Mouse (Mus musculus): ENCODE measurements around the gene Tm7sf2. TPM values are rescaled to one million over a fixed set of nuclear protein-coding genes. Genes with fewer than 3 reads are reported as not detected.

Tm7sf2 gene
- polyA plus RNA-seq, 1 experiment from 2014 or later, result 49.1 TPM

DNA sequence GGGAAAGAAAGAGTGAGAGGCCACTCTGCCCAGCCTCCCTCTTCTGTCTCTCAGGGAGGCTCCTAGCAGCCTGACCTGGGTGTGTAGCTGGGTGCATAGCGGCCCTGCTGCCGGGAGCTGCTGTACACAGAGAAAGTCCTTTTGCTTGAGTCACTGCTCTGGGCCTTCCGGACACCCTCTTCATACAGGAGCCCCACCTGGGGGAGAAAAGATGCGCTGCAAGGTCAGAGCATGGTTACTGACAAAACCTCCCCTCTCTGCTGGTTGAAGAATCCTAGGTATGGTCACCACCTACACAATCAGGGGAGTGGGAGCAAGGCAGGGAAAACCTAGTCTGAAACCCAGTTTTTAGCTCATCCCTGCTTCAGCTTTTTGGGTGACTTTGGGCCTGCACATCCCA, 778 bp upstream of the Tm7sf2 start:
- H3K36me3 ChIP-seq (replicated peaks), result peaks cover 34% of the 10 kb centered on the region
- H3K4me2 ChIP-seq, result no peak overlapping the region
- peaks cover 40% of the 10 kb centered on the region for H3K4me1 ChIP-seq (replicated peaks)
- H3K27me3 ChIP-seq, result no peaks in the 10 kb centered on the region
- no peak overlapping the region for H3K9ac ChIP-seq
- no peaks in the 10 kb centered on the region for H3K9me3 ChIP-seq (replicated peaks)
- WGBS (ENCODE audit: insufficient replicate concordance), result 68% methylated on average over 4 of the region's 4 CpGs
- no peak overlapping the region for H3K4me3 ChIP-seq (replicated peaks)
- no peak for ATAC-seq (ENCODE audit: insufficient read depth)
- H3K27ac ChIP-seq (replicated peaks), result no peak overlapping the region

DNA sequence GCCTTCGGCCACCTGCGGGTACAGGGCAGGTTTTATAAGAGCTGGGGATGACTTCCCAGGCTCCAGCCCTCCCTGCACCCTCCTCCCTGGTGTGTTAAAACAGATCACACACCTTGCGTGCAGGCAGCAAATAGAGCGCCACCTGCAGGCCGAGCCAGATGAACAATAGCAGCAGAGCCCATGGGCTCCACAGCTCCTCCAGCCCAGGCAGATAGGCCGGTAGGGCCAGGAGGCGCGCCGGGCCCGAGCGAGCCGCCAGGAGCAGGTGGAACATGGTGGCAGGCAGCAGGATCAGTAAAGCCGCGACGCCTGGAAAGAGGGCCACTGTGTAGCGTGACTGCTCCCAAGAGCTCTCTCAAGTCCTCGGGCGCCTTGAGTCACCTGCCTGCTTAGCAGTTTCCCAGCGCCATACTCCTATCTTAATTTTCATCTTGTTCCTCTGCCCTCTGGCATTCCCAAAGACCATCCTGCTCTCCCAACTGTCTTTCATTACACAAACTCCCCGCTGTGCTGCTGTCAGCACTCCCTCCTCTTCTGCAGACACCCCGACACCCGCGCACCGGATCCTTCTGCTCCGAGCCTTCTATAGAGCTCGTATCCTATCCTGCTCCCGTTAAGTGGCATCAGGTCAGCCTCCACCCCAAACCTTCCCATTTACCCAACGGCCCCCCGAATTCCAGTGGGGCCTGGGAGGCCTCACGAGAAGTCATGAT, 1.0 kb downstream of the Tm7sf2 start:
- Histone ChIP-seq H3K9me3 (replicated peaks) (no peaks in the 10 kb centered on the region), H3K27me3 (no peaks in the 10 kb centered on the region), H3K4me1 (replicated peaks) (peaks cover 54% of the 10 kb centered on the region), H3K27ac (replicated peaks) (peak overlapping the region; percentile 82), H3K36me3 (replicated peaks) (peaks cover 29% of the 10 kb centered on the region), H3K4me2 (peak overlapping the region; percentile 98), H3K4me3 (replicated peaks) (peak overlapping the region; percentile 60), H3K9ac (peak overlapping the region; percentile 60)
- WGBS (ENCODE audit: insufficient replicate concordance), result under 1% methylated on average over 30 of the region's 30 CpGs
- peak; percentile 61 for ATAC-seq (ENCODE audit: insufficient read depth)

DNA sequence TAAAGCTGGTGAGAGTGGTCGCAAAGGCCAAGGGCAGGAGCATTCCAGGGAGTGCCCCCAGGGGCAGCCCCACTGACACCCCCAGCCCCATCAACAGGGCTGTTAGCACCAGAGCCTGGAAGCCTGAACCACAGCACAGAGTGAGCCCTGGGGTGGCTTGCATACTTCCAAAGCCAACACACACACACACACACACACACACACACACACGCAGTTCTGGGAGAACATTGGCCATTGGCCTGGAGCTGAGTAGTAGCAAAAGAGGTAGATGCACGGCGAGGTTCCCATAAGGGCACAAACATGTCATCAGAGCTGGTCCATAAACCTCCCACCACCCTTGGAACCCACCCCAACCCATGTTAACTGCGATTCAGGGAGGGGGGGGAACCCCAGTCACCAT, 1.6 kb downstream of the Tm7sf2 start:
- H3K27me3 ChIP-seq, result no peaks in the 10 kb centered on the region
- no peaks in the 10 kb centered on the region for H3K9me3 ChIP-seq (replicated peaks)
- no peak for ATAC-seq (ENCODE audit: insufficient read depth)
- H3K9ac ChIP-seq, result peak overlapping the region; percentile 60
- peaks cover 60% of the 10 kb centered on the region for H3K4me1 ChIP-seq (replicated peaks)
- H3K4me3 ChIP-seq (replicated peaks), result peak overlapping the region; percentile 60
- H3K4me2 ChIP-seq, result peak overlapping the region; percentile 98
- H3K27ac ChIP-seq (replicated peaks), result peak overlapping the region; percentile 82
- peaks cover 28% of the 10 kb centered on the region for H3K36me3 ChIP-seq (replicated peaks)
- WGBS (ENCODE audit: insufficient replicate concordance), result 38% methylated on average over 5 of the region's 5 CpGs

DNA sequence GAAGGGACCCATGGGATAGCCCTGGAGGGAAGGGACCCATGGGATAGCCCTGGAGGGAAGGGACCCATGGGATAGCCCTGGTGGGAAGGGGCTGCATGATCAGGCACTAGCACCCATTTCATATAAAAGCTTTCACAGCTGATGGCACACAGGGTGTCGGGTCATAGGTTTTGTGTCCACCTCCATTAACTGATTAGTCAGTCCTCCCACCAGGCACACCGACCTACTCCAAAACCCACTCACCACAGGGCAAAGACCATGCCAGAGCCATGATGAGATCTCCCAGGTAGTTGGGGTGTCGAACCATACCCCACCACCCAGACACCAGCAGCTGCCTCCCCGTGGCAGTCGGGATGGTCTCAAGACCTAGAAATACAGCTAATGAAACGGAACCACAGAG, 5.1 kb downstream of the Tm7sf2 start:
- no peak for ATAC-seq (ENCODE audit: insufficient read depth)
- H3K9me3 ChIP-seq (replicated peaks), result no peaks in the 10 kb centered on the region
- no peaks in the 10 kb centered on the region for H3K27me3 ChIP-seq
- peak overlapping the region; percentile 91 for H3K9ac ChIP-seq
- peak overlapping the region; percentile 98 for H3K27ac ChIP-seq (replicated peaks)
- 83% methylated on average over 6 of the region's 6 CpGs for WGBS (ENCODE audit: insufficient replicate concordance)
- H3K36me3 ChIP-seq (replicated peaks), result peaks cover 21% of the 10 kb centered on the region
- H3K4me3 ChIP-seq (replicated peaks), result peak overlapping the region; percentile 89; the same call in 1 of the 2 replicates
- H3K4me1 ChIP-seq (replicated peaks), result peaks cover 77% of the 10 kb centered on the region
- peak overlapping the region; percentile 100 for H3K4me2 ChIP-seq

DNA sequence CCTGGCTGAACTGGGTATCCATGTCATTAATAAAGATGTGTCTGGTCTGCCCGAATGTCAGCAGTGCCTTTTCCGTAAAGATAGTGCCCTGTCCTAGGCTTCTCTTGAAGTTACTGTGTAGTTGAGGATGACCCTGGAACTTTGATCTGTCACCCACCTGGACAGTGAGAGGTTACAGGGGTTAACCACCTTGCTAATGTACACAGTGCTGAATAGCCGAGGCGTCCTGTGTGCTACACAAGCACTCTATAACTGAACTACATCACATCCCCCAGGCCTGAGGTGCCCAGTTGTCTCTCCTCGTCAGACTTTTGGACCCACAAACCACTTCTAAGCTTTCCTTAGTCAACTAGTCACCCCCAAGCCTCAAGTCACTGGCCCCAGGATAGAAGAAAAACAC, 5.8 kb downstream of the Tm7sf2 start:
- Histone ChIP-seq H3K27me3 (no peaks in the 10 kb centered on the region), H3K9me3 (replicated peaks) (no peaks in the 10 kb centered on the region), H3K36me3 (replicated peaks) (peaks cover 21% of the 10 kb centered on the region), H3K4me1 (replicated peaks) (peaks cover 71% of the 10 kb centered on the region), H3K27ac (replicated peaks) (peak overlapping the region; percentile 98), H3K4me2 (peak overlapping the region; percentile 100), H3K4me3 (replicated peaks) (peak overlapping the region; percentile 89), H3K9ac (peak overlapping the region; percentile 91)
- no peak for ATAC-seq (ENCODE audit: insufficient read depth)
- 45% methylated on average over 5 of the region's 5 CpGs for WGBS (ENCODE audit: insufficient replicate concordance)

DNA sequence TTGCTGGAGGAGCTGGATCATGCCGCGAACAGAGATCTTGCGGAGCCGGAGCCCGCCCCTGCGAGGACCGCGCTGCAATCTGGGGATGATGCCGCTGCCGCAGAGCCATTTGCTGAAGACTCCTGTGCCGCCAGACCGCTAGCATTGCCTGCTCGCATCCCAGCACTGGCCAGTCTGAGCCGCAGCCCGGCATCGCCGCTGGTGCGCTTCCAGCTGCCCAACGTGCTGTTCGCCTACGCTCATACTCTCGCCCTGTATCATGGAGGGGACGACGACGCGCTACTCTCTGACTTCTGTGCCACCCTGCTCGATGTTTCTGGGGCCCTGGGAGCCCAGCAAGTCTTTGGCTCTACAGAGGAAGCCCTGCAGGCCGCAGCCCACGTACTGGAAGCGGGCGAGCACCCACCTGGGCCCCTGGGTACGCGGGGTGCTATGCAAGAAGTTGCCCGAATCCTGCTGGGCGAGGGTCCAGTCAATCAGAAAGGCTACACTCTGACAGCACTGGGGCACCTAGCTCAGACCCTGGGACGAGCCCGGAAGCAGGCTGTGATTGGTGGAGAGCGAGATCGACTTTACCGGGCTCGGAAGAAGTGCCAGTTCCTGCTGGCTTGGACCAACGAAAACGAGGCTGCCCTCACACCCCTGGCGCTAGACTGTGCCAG, 6.4 kb downstream of the Tm7sf2 start:
- H3K9me3 ChIP-seq (replicated peaks), result no peaks in the 10 kb centered on the region
- peaks cover 68% of the 10 kb centered on the region for H3K4me1 ChIP-seq (replicated peaks)
- peaks cover 21% of the 10 kb centered on the region for H3K36me3 ChIP-seq (replicated peaks)
- H3K4me3 ChIP-seq (replicated peaks), result peak overlapping the region; percentile 89
- peak overlapping the region; percentile 100 for H3K4me2 ChIP-seq
- peak overlapping the region; percentile 91 for H3K9ac ChIP-seq
- H3K27ac ChIP-seq (replicated peaks), result peak overlapping the region; percentile 98
- WGBS (ENCODE audit: insufficient replicate concordance), result under 1% methylated on average over 44 of the region's 44 CpGs
- no peaks in the 10 kb centered on the region for H3K27me3 ChIP-seq
- ATAC-seq (ENCODE audit: insufficient read depth), result peak; percentile 6; the same call in 1 of the 2 replicates

DNA sequence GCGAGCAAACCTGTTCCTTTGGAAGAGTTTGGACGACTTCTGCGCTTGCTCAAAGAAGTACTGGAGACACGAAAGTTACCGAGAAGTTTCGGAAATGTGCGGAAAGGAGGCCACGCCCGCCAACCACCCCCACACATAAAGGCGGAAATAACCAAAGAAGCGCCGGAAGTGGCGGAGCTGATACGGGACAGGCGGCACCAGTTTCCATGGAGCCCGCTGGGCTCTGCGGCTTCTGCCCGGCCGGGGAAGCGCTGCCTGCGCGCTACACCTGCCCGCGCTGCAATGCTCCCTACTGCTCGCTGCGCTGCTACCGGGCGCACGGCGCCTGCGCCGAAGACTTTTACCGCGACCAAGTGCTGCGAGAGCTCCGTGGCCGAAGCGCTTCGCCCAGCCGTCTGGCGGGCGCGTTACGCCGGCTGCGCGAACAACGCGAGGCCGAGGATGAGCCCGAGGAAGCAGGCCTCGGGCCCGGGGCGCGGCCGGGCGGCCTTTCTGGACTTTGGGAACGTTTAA, 7.1 kb downstream of the Tm7sf2 start, which contains the start of gene Znhit2:
Znhit2 (plus strand) TSS at position 172 of the 513 bp plus-strand sequence.
- H3K27ac ChIP-seq (replicated peaks), result peak within 1 kb of the TSS; percentile 98
- H3K27me3 ChIP-seq, result no peaks in the 10 kb centered on the region
- no peaks in the 10 kb centered on the region for H3K9me3 ChIP-seq (replicated peaks)
- WGBS (ENCODE audit: insufficient replicate concordance), result under 1% methylated on average over 58 of the region's 58 CpGs
- peaks cover 21% of the 10 kb centered on the region for H3K36me3 ChIP-seq (replicated peaks)
- peaks cover 68% of the 10 kb centered on the region for H3K4me1 ChIP-seq (replicated peaks)
- peak within 1 kb of the TSS; percentile 89 for H3K4me3 ChIP-seq (replicated peaks)
- H3K9ac ChIP-seq, result peak within 1 kb of the TSS; percentile 91
- peak; percentile 66 for ATAC-seq (ENCODE audit: insufficient read depth)
- peak within 1 kb of the TSS; percentile 100 for H3K4me2 ChIP-seq

DNA sequence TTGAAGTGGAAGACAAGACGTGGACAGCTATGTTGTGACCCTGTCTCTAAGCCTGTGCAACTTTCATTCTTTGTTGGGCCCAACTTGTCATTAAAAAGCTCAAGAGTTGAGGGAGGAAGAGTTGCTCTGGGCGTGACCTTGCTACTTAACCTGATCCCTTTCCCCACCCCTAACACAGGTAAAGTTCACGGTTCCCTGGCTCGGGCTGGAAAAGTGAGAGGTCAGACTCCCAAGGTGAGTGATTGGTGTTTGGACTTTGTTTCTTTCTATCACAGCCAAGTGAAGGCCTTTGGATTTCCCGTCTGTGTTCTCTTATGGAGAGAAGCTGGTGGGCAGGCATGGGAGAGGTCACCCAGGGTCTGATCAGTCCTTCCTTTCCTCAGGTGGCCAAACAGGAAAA, 9.2 kb downstream of the Tm7sf2 start:
- ATAC-seq (ENCODE audit: insufficient read depth), result no peak
- H3K27ac ChIP-seq (replicated peaks), result peak overlapping the region; percentile 78
- H3K9ac ChIP-seq, result peak overlapping the region; percentile 86

DNA sequence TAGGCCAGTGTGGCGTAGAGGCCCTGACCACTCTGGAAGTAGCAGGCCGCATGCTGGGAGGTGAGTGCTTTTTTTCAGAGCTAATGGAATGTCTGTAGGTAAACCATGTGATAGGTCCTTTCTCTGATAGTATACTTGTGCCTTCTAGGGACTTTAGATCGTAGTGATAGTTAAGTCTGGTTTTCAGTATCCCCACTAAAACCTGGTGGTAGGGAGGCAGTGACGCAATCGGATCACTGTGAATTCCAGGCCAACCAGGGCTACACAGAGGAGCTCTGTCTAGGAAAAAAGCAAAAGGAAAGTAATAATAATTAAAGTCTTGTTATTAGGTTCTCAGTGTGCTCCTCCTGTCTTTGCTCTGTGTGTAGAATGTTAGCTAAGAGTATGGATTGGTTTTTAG, 9.7 kb downstream of the Tm7sf2 start:
- 20% methylated on average over 5 of the region's 5 CpGs for WGBS (ENCODE audit: insufficient replicate concordance)
- Histone ChIP-seq H3K36me3 (replicated peaks) (peaks cover 44% of the 10 kb centered on the region), H3K4me1 (replicated peaks) (peaks cover 61% of the 10 kb centered on the region)

More for the DNA sequence above, 9.2 kb downstream of the Tm7sf2 start:
- no peaks in the 10 kb centered on the region for H3K9me3 ChIP-seq (replicated peaks)
- peaks cover 39% of the 10 kb centered on the region for H3K36me3 ChIP-seq (replicated peaks)
- peak overlapping the region; percentile 81 for H3K4me3 ChIP-seq (replicated peaks)
- H3K4me2 ChIP-seq, result peak overlapping the region; percentile 76
- H3K4me1 ChIP-seq (replicated peaks), result peaks cover 64% of the 10 kb centered on the region
- 61% methylated on average over 5 of the region's 5 CpGs for WGBS (ENCODE audit: insufficient replicate concordance)
- H3K27me3 ChIP-seq, result no peaks in the 10 kb centered on the region

DNA sequence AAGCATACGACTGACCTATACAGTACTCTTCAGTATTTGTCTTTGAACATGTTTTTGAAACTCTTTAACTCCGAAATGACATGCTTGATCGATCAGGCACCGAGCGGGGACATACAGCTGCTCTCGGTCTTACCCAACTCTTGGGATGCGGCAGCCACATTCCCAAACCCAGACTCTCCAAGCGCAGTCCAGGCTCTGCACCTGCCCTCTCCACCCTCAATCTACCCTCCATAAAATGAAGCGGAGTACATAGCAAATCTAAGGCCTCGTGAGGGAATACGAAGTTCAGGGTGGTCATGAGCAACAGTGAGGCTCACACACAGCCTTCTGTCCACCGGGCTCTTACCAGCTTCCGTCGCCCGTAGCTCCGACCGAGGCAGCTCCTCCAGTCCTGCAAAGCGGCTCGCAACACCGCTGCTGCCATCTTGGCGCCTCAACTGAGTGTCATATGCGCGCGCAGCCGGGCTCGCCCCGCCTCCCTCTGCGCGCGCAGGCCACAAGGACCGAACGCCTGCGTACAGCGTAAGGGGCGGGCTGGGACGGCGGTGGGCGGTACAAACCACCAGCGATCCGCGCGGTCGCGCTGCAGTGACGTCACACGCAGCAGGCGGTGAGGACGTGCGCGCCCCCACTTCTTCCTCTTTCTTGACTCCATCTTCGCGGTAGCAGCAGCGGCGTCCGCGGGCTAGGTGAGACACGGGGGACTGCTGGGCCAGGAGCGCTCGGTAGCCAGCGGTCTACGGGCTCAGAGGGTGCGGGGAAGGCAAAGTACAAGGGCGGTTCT, 10.7 kb downstream of the Tm7sf2 start, which contains the start of the genes Mrpl49 and Fau:
Mrpl49 (minus strand) TSS at position 473 of the 784 bp plus-strand sequence.
Fau (plus strand) TSS at position 532 of the 784 bp plus-strand sequence.
- Histone ChIP-seq H3K36me3 (replicated peaks) (peaks cover 54% of the 10 kb centered on the region), H3K27ac (replicated peaks) (peak within 1 kb of the TSS; percentile 78), H3K4me3 (replicated peaks) (peak within 1 kb of the TSS; percentile 81), H3K4me2 (peak within 1 kb of the TSS; percentile 83), H3K9ac (peak within 1 kb of the TSS; percentile 88), H3K9me3 (replicated peaks) (no peaks in the 10 kb centered on the region), H3K27me3 (no peaks in the 10 kb centered on the region), H3K4me1 (replicated peaks) (peaks cover 55% of the 10 kb centered on the region)
- peak; percentile 77 for ATAC-seq (ENCODE audit: insufficient read depth)
- WGBS (ENCODE audit: insufficient replicate concordance), result under 1% methylated on average over 63 of the region's 63 CpGs

More for the DNA sequence above, 9.7 kb downstream of the Tm7sf2 start:
- Histone ChIP-seq H3K27me3 (no peaks in the 10 kb centered on the region), H3K9me3 (replicated peaks) (no peaks in the 10 kb centered on the region), H3K4me2 (peak overlapping the region; percentile 76), H3K27ac (replicated peaks) (peak overlapping the region; percentile 78), H3K4me3 (replicated peaks) (peak overlapping the region; percentile 81), H3K9ac (peak overlapping the region; percentile 86)
- ATAC-seq (ENCODE audit: insufficient read depth), result no peak

Data from liver, embryonic 15.5 days (tissue).